Mouse (Mus musculus) lung, adult 2 months (tissue): ENCODE measurements around the gene Kif5a.

Source experiments
- CTCF ChIP-seq: fragments of 200-500 bp; IDR thresholded peaks from 2 replicates; pipeline ENCODE4 v1.5.1; 2011; ENCODE audit warnings: mild to moderate bottlenecking, low read length, control low read depth; ENCODE audit not compliant: insufficient read depth
- POLR2A ChIP-seq: fragments of 200-500 bp; IDR thresholded peaks from 2 replicates; pipeline ENCODE4 v1.6.1; 2011; ENCODE audit warnings: low read depth, mild to moderate bottlenecking, control low read depth, low read length, borderline replicate concordance; ENCODE audit errors: extremely low read depth

DNA sequence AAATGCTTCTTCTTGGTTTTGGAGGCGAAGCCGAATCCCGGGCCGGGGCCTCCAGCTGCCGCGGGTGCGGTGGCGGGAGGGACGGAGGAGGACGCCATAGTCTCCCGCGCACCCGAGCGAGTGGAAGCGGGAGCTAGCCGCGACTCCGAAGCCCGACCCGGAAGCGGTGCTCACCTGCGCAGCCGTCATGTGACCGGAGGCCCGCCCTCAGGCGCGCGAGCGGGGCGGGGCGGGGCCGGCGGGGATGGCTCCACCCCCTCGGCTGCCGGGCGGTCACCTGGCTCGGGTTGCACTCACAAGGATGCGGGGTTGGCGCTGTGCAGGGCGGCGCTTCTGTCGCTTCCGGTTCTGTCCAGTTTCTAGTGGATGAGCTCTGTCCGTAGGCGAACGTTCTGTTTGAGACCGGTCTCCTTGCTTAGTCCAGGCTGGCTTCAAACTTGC is 51.7 kb downstream of the Kif5a start, which contains the start of gene Pip4k2c:
- TF ChIP-seq POLR2A (peak; percentile 59; the same call in 1 of the 2 replicates), CTCF (no peak)
